Mouse (Mus musculus) midbrain, embryonic 13.5 days (tissue): ENCODE results near the gene Ift52. TPM values are rescaled to one million over a fixed set of nuclear protein-coding genes. Genes with fewer than 3 reads are reported as not detected.
"Not testable (repeated sequence)": the region's sequence is repeated elsewhere in the genome, so short reads cannot be mapped to it uniquely, and the experiment has no call there.

Experiments
- ATAC-seq: fragments of 200-750 bp; cut with Nextera tagmentation; 2 replicates; pipeline ENCODE4 v1.8.0; 2017; ENCODE audit warnings: mild to moderate bottlenecking, moderate TSS enrichment, moderate library complexity
- H3K27ac ChIP-seq: fragments of 300-500 bp; sonication (generic); 2 replicates; pipeline ENCODE4 v1.5.1; 2015; ENCODE audit warnings: inconsistent platforms, mild to moderate bottlenecking, moderate library complexity
- H3K27me3 ChIP-seq: fragments of 300-500 bp; sonication (generic); 2 replicates; pipeline ENCODE4 v1.6.1; 2015; ENCODE audit warnings: mild to moderate bottlenecking, inconsistent platforms
- H3K36me3 ChIP-seq: fragments of 300-500 bp; sonication (generic); 2 replicates; pipeline ENCODE4 v1.6.1; 2015; ENCODE audit warnings: mild to moderate bottlenecking, inconsistent platforms
- H3K4me1 ChIP-seq: fragments of 300-500 bp; sonication (generic); replicated peaks from 2 replicates; pipeline ENCODE4 v1.6.1; 2015; ENCODE audit warnings: inconsistent platforms
- H3K4me2 ChIP-seq: fragments of 300-500 bp; sonication (generic); replicated peaks from 2 replicates; pipeline ENCODE4 v1.6.1; 2015; ENCODE audit warnings: moderate library complexity, mild to moderate bottlenecking, inconsistent platforms
- H3K4me3 ChIP-seq: fragments of 300-500 bp; sonication (generic); replicated peaks from 2 replicates; pipeline ENCODE4 v1.5.1; 2015; ENCODE audit warnings: mild to moderate bottlenecking, inconsistent platforms
- H3K9ac ChIP-seq: fragments of 300-500 bp; sonication (generic); replicated peaks from 2 replicates; pipeline ENCODE4 v1.6.1; 2015; ENCODE audit warnings: mild to moderate bottlenecking, inconsistent platforms
- H3K9me3 ChIP-seq: fragments of 300-500 bp; sonication (generic); 2 replicates; pipeline ENCODE4 v1.6.1; 2016; ENCODE audit warnings: mild to moderate bottlenecking, inconsistent platforms
- WGBS: fragments of 180-500 bp; shearing (Covaris S2); methylation state at CpG from one replicate; pipeline ENCODE4 v1.1.7; 2015; 5-methylcytosine and 5-hydroxymethylcytosine counted together
- polyA plus RNA-seq: library from polyadenylated mRNA; unstranded; fragments of >200 nt; fragmentation: Nextera tagmentation; extraction: Ambion mirVana; gene quantifications from 2 replicates; pipeline ENCODE4 v1.2.1, GENCODE M21; 2015

Ift52 gene
- polyA plus RNA-seq, 1 experiment from 2014 or later: 47.0 TPM

- no peak overlapping the region for H3K4me2 ChIP-seq
- no peak for ATAC-seq
- no peaks in the 10 kb centered on the region for H3K4me1 ChIP-seq
- 92% methylated on average over 7 of the region's 7 CpGs for WGBS
- no peak overlapping the region for H3K27ac ChIP-seq
- no peak overlapping the region for H3K4me3 ChIP-seq
- H3K36me3 ChIP-seq: peaks cover 89% of the 10 kb centered on the region
- H3K9me3 ChIP-seq: no peaks in the 10 kb centered on the region
- H3K9ac ChIP-seq: no peak overlapping the region
- no peaks in the 10 kb centered on the region for H3K27me3 ChIP-seq
Observed at GRCm38 (mm10) chr2:163039940-163040339, 22.8 kb downstream of the Ift52 start.

GRCm38 (mm10) chr2:163048125-163048524, 31.0 kb downstream of the Ift52 start:
- WGBS: 5% methylated on average over 10 of the region's 10 CpGs
- Histone ChIP-seq H3K9ac (no peak overlapping the region), H3K4me2 (peak overlapping the region; percentile 44), H3K27me3 (no peaks in the 10 kb centered on the region), H3K4me3 (no peak overlapping the region; the same call in 1 of the 2 replicates), H3K36me3 (peaks cover 43% of the 10 kb centered on the region), H3K4me1 (0 out of 2 replicates have a peak, but pooled peaks cover 3% of the 10 kb centered on the region), H3K27ac (no peak overlapping the region), H3K9me3 (no peaks in the 10 kb centered on the region)
- ATAC-seq: peak; percentile 74

- Histone ChIP-seq H3K27ac (no peak overlapping the region), H3K9me3 (no peaks in the 10 kb centered on the region), H3K4me3 (no peak overlapping the region), H3K4me2 (no peak overlapping the region), H3K27me3 (no peaks in the 10 kb centered on the region), H3K9ac (no peak overlapping the region), H3K4me1 (peaks cover 9% of the 10 kb centered on the region), H3K36me3 (peaks cover 34% of the 10 kb centered on the region)
- 83% methylated on average over 2 of the region's 2 CpGs for WGBS
- ATAC-seq: no peak
Observed at GRCm38 (mm10) chr2:163049116-163049515, 32.0 kb downstream of the Ift52 start.

GRCm38 (mm10) chr2:163051691-163052090, 34.5 kb downstream of the Ift52 start:
- Histone ChIP-seq H3K36me3 (peaks cover 13% of the 10 kb centered on the region), H3K4me1 (peaks cover 26% of the 10 kb centered on the region), H3K4me2 (no peak overlapping the region), H3K9ac (no peak overlapping the region), H3K27me3 (0 out of 2 replicates have a peak, but pooled peaks cover 5% of the 10 kb centered on the region), H3K4me3 (no peak overlapping the region), H3K27ac (no peak overlapping the region), H3K9me3 (no peaks in the 10 kb centered on the region)
- 79% methylated on average over 1 of the region's 1 CpGs for WGBS
- ATAC-seq: no peak

GRCm38 (mm10) chr2:163052101-163052500, 34.9 kb downstream of the Ift52 start:
- 33% methylated on average over 4 of the region's 4 CpGs for WGBS
- H3K27me3 ChIP-seq: 0 out of 2 replicates have a peak, but pooled peaks cover 5% of the 10 kb centered on the region
- H3K4me1 ChIP-seq: peaks cover 26% of the 10 kb centered on the region
- no peak overlapping the region for H3K9ac ChIP-seq
- H3K4me3 ChIP-seq: no peak overlapping the region
- no peak for ATAC-seq
- no peaks in the 10 kb centered on the region for H3K9me3 ChIP-seq
- no peak overlapping the region for H3K4me2 ChIP-seq
- H3K27ac ChIP-seq: no peak overlapping the region
- H3K36me3 ChIP-seq: peaks cover 9% of the 10 kb centered on the region

GRCm38 (mm10) chr2:163052826-163053225, 35.7 kb downstream of the Ift52 start:
- Histone ChIP-seq H3K4me1 (peaks cover 26% of the 10 kb centered on the region), H3K27me3 (0 out of 2 replicates have a peak, but pooled peaks cover 5% of the 10 kb centered on the region), H3K9ac (no peak overlapping the region), H3K4me2 (no peak overlapping the region), H3K4me3 (no peak overlapping the region), H3K36me3 (peaks cover 3% of the 10 kb centered on the region), H3K9me3 (no peaks in the 10 kb centered on the region), H3K27ac (no peak overlapping the region)
- no peak for ATAC-seq
- 67% methylated on average over 4 of the region's 4 CpGs for WGBS

- Histone ChIP-seq H3K9me3 (no peaks in the 10 kb centered on the region), H3K4me1 (peaks cover 23% of the 10 kb centered on the region), H3K4me3 (peak within 1 kb of the TSS; percentile 55), H3K4me2 (peak within 1 kb of the TSS; percentile 98), H3K27me3 (0 out of 2 replicates have a peak, but pooled peaks cover 5% of the 10 kb centered on the region), H3K9ac (peak within 1 kb of the TSS; percentile 66), H3K36me3 (peaks cover 3% of the 10 kb centered on the region; the same call in 1 of the 2 replicates), H3K27ac (no peak within 1 kb of the TSS)
- whole genome bisulfite sequencing: under 1% methylated on average over 47 of the region's 48 CpGs
- ATAC-seq: peak; percentile 97
Observed at GRCm38 (mm10) chr2:163054335-163054840, 37.2 kb downstream of the Ift52 start, which contains the start of gene Mybl2. Mybl2 (plus strand) TSS chr2:163054687.

GRCm38 (mm10) chr2:163054891-163055494, 37.8 kb downstream of the Ift52 start:
- Histone ChIP-seq H3K36me3 (peaks cover 3% of the 10 kb centered on the region; the same call in 1 of the 2 replicates), H3K4me2 (peak overlapping the region; percentile 98), H3K27ac (no peak overlapping the region), H3K9ac (peak overlapping the region; percentile 66), H3K4me1 (peaks cover 23% of the 10 kb centered on the region), H3K9me3 (no peaks in the 10 kb centered on the region), H3K27me3 (0 out of 2 replicates have a peak, but pooled peaks cover 5% of the 10 kb centered on the region), H3K4me3 (peak overlapping the region; percentile 55)
- peak; percentile 51; the same call in 1 of the 2 replicates for ATAC-seq
- WGBS: under 1% methylated on average over 24 of the region's 38 CpGs

- Histone ChIP-seq H3K36me3 (no peaks in the 10 kb centered on the region), H3K4me3 (peak overlapping the region; percentile 55), H3K9ac (peak overlapping the region; percentile 66; the same call in 1 of the 2 replicates), H3K4me1 (peaks cover 23% of the 10 kb centered on the region), H3K27me3 (0 out of 2 replicates have a peak, but pooled peaks cover 5% of the 10 kb centered on the region), H3K27ac (no peak overlapping the region), H3K9me3 (no peaks in the 10 kb centered on the region), H3K4me2 (peak overlapping the region; percentile 98)
- ATAC-seq: no peak
- 29% methylated on average over 5 of the region's 5 CpGs for WGBS
Observed at GRCm38 (mm10) chr2:163055715-163056114, 38.6 kb downstream of the Ift52 start.

- WGBS: 86% methylated on average over 9 of the region's 9 CpGs
- Histone ChIP-seq H3K27ac (no peak overlapping the region), H3K4me3 (no peak overlapping the region), H3K4me2 (no peak overlapping the region), H3K4me1 (peaks cover 23% of the 10 kb centered on the region), H3K9me3 (no peaks in the 10 kb centered on the region), H3K36me3 (no peaks in the 10 kb centered on the region), H3K9ac (no peak overlapping the region), H3K27me3 (0 out of 2 replicates have a peak, but pooled peaks cover 5% of the 10 kb centered on the region)
- no peak for ATAC-seq
Observed at GRCm38 (mm10) chr2:163056584-163056983, 39.4 kb downstream of the Ift52 start.

GRCm38 (mm10) chr2:163058981-163059380, 41.8 kb downstream of the Ift52 start:
- 96% methylated on average over 7 of the region's 7 CpGs for WGBS

GRCm38 (mm10) chr2:163060630-163061029, 43.5 kb downstream of the Ift52 start:
- 84% methylated on average over 6 of the region's 6 CpGs for WGBS
- H3K9me3 ChIP-seq: no peaks in the 10 kb centered on the region
- H3K9ac ChIP-seq: no peak overlapping the region
- no peak overlapping the region for H3K4me3 ChIP-seq
- peaks cover 6% of the 10 kb centered on the region for H3K4me1 ChIP-seq
- peaks cover 8% of the 10 kb centered on the region for H3K36me3 ChIP-seq
- H3K27ac ChIP-seq: no peak overlapping the region
- no peak for ATAC-seq
- no peaks in the 10 kb centered on the region for H3K27me3 ChIP-seq
- H3K4me2 ChIP-seq: no peak overlapping the region

More at GRCm38 (mm10) chr2:163058981-163059380, 41.8 kb downstream of the Ift52 start:
- H3K4me2 ChIP-seq, H3K36me3 ChIP-seq, H3K9me3 ChIP-seq, H3K9ac ChIP-seq, H3K27ac ChIP-seq, H3K4me3 ChIP-seq, ATAC-seq, H3K27me3 ChIP-seq: not testable (repeated sequence)
- H3K4me1 ChIP-seq: peaks cover 18% of the 10 kb centered on the region
